Mouse (Mus musculus) stomach, adult 2 months (tissue): Measurements from ENCODE around the gene Kcnip3. TPM values are rescaled to one million over a fixed set of nuclear protein-coding genes. Genes with fewer than 3 reads are reported as not detected.

Source experiments
- polyA plus RNA-seq: library from polyadenylated mRNA; depleted of rRNA; stranded (reverse); fragments of >200 nt; gene quantifications from 2 replicates; pipeline ENCODE4 v1.2.3, GENCODE M21; 2012; rRNA removed

Kcnip3 gene
- 0.74 and 1.1 TPM in 2 replicates for polyA plus RNA-seq

GRCm38 (mm10) chr2:127522006-127522441 is at the start of gene Kcnip3:
Gene Kcnip3, minus strand, starts transcription at chr2:127522094.

GRCm38 (mm10) chr2:127541185-127541584 is 19.3 kb upstream of the Kcnip3 start, which contains the start of gene Prom2:
Gene Prom2, minus strand, starts transcription at chr2:127541467.

GRCm38 (mm10) chr2:127444055-127444789 is 77.7 kb downstream of the Kcnip3 start, which contains the start of gene Fahd2a:
Gene Fahd2a, minus strand, starts transcription at chr2:127444565.

GRCm38 (mm10) chr2:127424977-127425376 is 96.9 kb downstream of the Kcnip3 start, which contains the start of gene Gpat2:
Gene Gpat2, plus strand, starts transcription at chr2:127425199.

Other genes starting within 250 kb of the Kcnip3 start
- gene Dusp2, start 185.9 kb downstream of the Kcnip3 start, polyA plus RNA-seq = 1.4 and 1.9 TPM in 2 replicates
- gene Astl, start 183.5 kb downstream of the Kcnip3 start, polyA plus RNA-seq = not detected in 2 replicates
- gene Adra2b, start 158.9 kb downstream of the Kcnip3 start, polyA plus RNA-seq = 0.17 and 0.25 TPM in 2 replicates
- gene Gpat2, start 96.9 kb downstream of the Kcnip3 start, polyA plus RNA-seq = 0.14 and 0.42 TPM in 2 replicates
- 4.8 and 5.9 TPM in 2 replicates for gene Fahd2a, start 77.5 kb downstream of the Kcnip3 start, polyA plus RNA-seq
- gene Prom2, start 19.4 kb upstream of the Kcnip3 start, polyA plus RNA-seq = 20.2 and 23.6 TPM in 2 replicates
- gene Zfp661, start 65.0 kb upstream of the Kcnip3 start, polyA plus RNA-seq = 0.52 and 0.74 TPM in 2 replicates
- gene Mrps5, start 65.1 kb upstream of the Kcnip3 start, polyA plus RNA-seq = 20.0 and 21.9 TPM in 2 replicates
- gene Mal, start 134.6 kb upstream of the Kcnip3 start, polyA plus RNA-seq = 61.6 and 82.9 TPM in 2 replicates
- gene Mall, start 207.8 kb upstream of the Kcnip3 start, polyA plus RNA-seq = 37.8 and 44.8 TPM in 2 replicates